Mouse (Mus musculus): ENCODE data around the gene A4gnt. TPM values are rescaled to one million over a fixed set of nuclear protein-coding genes. Genes with fewer than 3 reads are reported as not detected.

Gene A4gnt
- total and polyA plus RNA-seq, 3 experiments, result 0.04 TPM; not detected in 2

- Histone ChIP-seq H3K4me3 (ENCODE audit: control insufficient read depth in 1 of 2, insufficient read depth in 1 of 2, low read depth in 2 of 2, low read length in 2 of 2) (no peak overlapping the region), H3K79me2 (ENCODE audit: control insufficient read depth, insufficient read depth, low read length, poor library complexity) (no peaks in the 10 kb centered on the region), H3K27ac (ENCODE audit: control insufficient read depth, low read depth, low read length) (no peak overlapping the region), H3K27me3 (ENCODE audit: control insufficient read depth in 1 of 2, insufficient read depth in 2 of 2, low read length in 2 of 2) (no peaks in the 10 kb centered on the region), H3K9ac (ENCODE audit: control insufficient read depth, low read depth, low read length, poor library complexity, severe bottlenecking) (no peak overlapping the region), H3K4me1 (ENCODE audit: control insufficient read depth in 1 of 2, insufficient read depth in 2 of 2, low read length in 2 of 2) (no peaks in the 10 kb centered on the region), H3K36me3 (ENCODE audit: control insufficient read depth in 1 of 2, insufficient read depth in 2 of 2, low read length in 2 of 2) (no peaks in the 10 kb centered on the region), H3K9me3 (replicated peaks; ENCODE audit: insufficient read depth, low read length) (no peaks in the 10 kb centered on the region)
- no peak for DNase-seq (ENCODE audit: low read depth, low spot score)
- TF ChIP-seq NELFE (IDR thresholded peaks at IDR 0.05; ENCODE audit: low read depth, low read length) (no peak), KAT2A (conservative IDR thresholded peaks at IDR 0.05; ENCODE audit: low read depth, low read length) (no peak), BHLHE40 (IDR thresholded peaks at IDR 0.05; ENCODE audit: borderline replicate concordance, low read depth, low read length) (no peak), MAZ (IDR thresholded peaks at IDR 0.05; ENCODE audit: low read depth, low read length) (no peak), ZMIZ1 (IDR thresholded peaks at IDR 0.05; ENCODE audit: low read depth, low read length) (no peak), ZNF384 (IDR thresholded peaks at IDR 0.05; ENCODE audit: low read depth, low read length) (no peak), EP300 (IDR thresholded peaks at IDR 0.05; ENCODE audit: low read depth in 1 of 2, low read length in 2 of 2) (no peak), MEF2A (IDR thresholded peaks at IDR 0.05; ENCODE audit: extremely low read depth, insufficient replicate concordance, low read depth, low read length, poor library complexity, severe bottlenecking) (no peak), GATA1 (IDR thresholded peaks at IDR 0.05; ENCODE audit: low read depth, low read length) (no peak), ZKSCAN1 (IDR thresholded peaks at IDR 0.05; ENCODE audit: low read depth, low read length) (no peak), POLR2AphosphoS5 (IDR thresholded peaks at IDR 0.05; ENCODE audit: borderline replicate concordance, low read depth, low read length) (no peak), ELF1 (IDR thresholded peaks at IDR 0.05; ENCODE audit: low read depth, low read length) (no peak)
Observed at GRCm38 (mm10) chr9:99661606-99662166, 49.4 kb downstream of the A4gnt start.

DNA sequence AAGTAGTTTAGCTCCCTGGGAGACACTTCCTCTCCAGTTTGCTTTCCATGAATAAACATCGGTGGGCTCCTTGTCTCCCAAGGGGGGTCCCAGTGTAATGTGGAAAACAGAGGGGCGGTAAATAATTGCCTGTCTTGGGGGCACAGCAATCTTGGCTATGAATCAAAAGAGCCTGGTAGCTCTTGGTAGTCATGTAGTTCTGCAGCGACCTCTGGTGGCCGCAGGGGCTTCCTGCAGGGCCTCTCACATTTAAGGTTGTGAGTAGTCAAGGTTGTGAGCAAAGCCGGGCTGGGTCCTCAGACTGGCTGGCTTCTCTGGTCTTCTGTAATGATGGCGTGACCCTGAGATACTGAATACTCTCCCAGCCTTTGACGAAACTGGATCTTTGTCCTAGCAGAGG, 50.1 kb downstream of the A4gnt start:
- no peak for TF ChIP-seq ELF1 (IDR thresholded peaks at IDR 0.05; ENCODE audit: low read depth, low read length)
- no peak for TF ChIP-seq POLR2AphosphoS2 (IDR thresholded peaks at IDR 0.05; ENCODE audit: low read length)
- no peak for TF ChIP-seq MAZ (IDR thresholded peaks at IDR 0.05; ENCODE audit: low read depth, low read length)
- TF ChIP-seq MAFK (IDR thresholded peaks at IDR 0.05; ENCODE audit: borderline replicate concordance, low read depth, low read length), result no peak
- TF ChIP-seq CTCF (IDR thresholded peaks at IDR 0.05 in 2 of 3, conservative IDR thresholded peaks at IDR 0.05 in 1 of 3; ENCODE audit: control insufficient read depth in 1 of 3, insufficient read depth in 1 of 3, low read depth in 2 of 3, low read length in 3 of 3, poor library complexity in 1 of 3, severe bottlenecking in 1 of 3), result peak; percentile 78 to 96 (median 92)
- no peak for TF ChIP-seq JUND (IDR thresholded peaks at IDR 0.05; ENCODE audit: low read depth, low read length)
- peak; percentile 91 for TF ChIP-seq RAD21 (IDR thresholded peaks at IDR 0.05; ENCODE audit: low read depth, low read length)
- peak; percentile 90 for TF ChIP-seq SMC3 (IDR thresholded peaks at IDR 0.05; ENCODE audit: low read depth, low read length)
- no peak for TF ChIP-seq E2F4 (IDR thresholded peaks at IDR 0.05; ENCODE audit: borderline replicate concordance, low read depth, low read length)
- TF ChIP-seq ZC3H11A (IDR thresholded peaks at IDR 0.05; ENCODE audit: low read depth, low read length), result peak; percentile 82
- TF ChIP-seq RCOR1 (IDR thresholded peaks at IDR 0.05; ENCODE audit: low read depth, low read length), result no peak
- no peak for TF ChIP-seq MAX (IDR thresholded peaks at IDR 0.05; ENCODE audit: low read length)
- DNase-seq (ENCODE audit: low read depth, low spot score), result peak; percentile 79
- H3K4me3 ChIP-seq (ENCODE audit: control insufficient read depth in 1 of 2, insufficient read depth in 1 of 2, low read depth in 2 of 2, low read length in 2 of 2), result no peak overlapping the region
- no peaks in the 10 kb centered on the region for H3K9me3 ChIP-seq (replicated peaks; ENCODE audit: insufficient read depth, low read length)
- no peaks in the 10 kb centered on the region for H3K79me2 ChIP-seq (ENCODE audit: control insufficient read depth, insufficient read depth, low read length, poor library complexity)
- no peak overlapping the region for H3K27ac ChIP-seq (ENCODE audit: control insufficient read depth, low read depth, low read length)
- no peaks in the 10 kb centered on the region for H3K27me3 ChIP-seq (ENCODE audit: control insufficient read depth in 1 of 2, insufficient read depth in 2 of 2, low read length in 2 of 2)
- H3K4me1 ChIP-seq (ENCODE audit: control insufficient read depth in 1 of 2, insufficient read depth in 2 of 2, low read length in 2 of 2), result no peaks in the 10 kb centered on the region
- no peak overlapping the region for H3K9ac ChIP-seq (ENCODE audit: control insufficient read depth, low read depth, low read length, poor library complexity, severe bottlenecking)
- H3K36me3 ChIP-seq (ENCODE audit: control insufficient read depth in 1 of 2, insufficient read depth in 2 of 2, low read length in 2 of 2), result no peaks in the 10 kb centered on the region

Data from MEL (cell line).